21 mouse cellular contexts compared by ENCODE assay signal in genomic region chr13:72445336-72445735, GRCm38 (mm10).
"Had no signal": no experiment of that assay in that cellular context is flagged by ENCODE, and none has a peak within 500 bp of the region (broad histone marks: within the 10 kb centered on the region; RNA-seq: fewer than 3 reads in every experiment).

No protein-coding gene starts in this region.

- DNase-seq: forebrain, postnatal 0 days; gastrocnemius, postnatal 14 days; gastrocnemius, postnatal 36 days; heart, adult 18-20 months; heart, postnatal 14 days; heart, postnatal 36 days; kidney, postnatal 14 days; layer of hippocampus, adult 9-11 months; layer of hippocampus, postnatal 36 days; left cerebral cortex, postnatal 4 days had no signal

- H3K4me3 ChIP-seq: heart, embryonic 13.5 days; heart, embryonic 15.5 days; hindbrain, embryonic 13.5 days; hindbrain, embryonic 15.5 days; kidney, embryonic 15.5 days; limb, embryonic 13.5 days; limb, embryonic 15.5 days; liver, embryonic 12.5 days had no signal

- H3K4me1 ChIP-seq: heart, embryonic 13.5 days; heart, embryonic 15.5 days; hindbrain, embryonic 13.5 days; hindbrain, embryonic 15.5 days; kidney, embryonic 15.5 days; limb, embryonic 13.5 days; limb, embryonic 15.5 days; liver, embryonic 12.5 days had no signal

- H3K9me3 ChIP-seq: heart, embryonic 13.5 days; heart, embryonic 15.5 days; hindbrain, embryonic 13.5 days; hindbrain, embryonic 15.5 days; kidney, embryonic 15.5 days; limb, embryonic 13.5 days; limb, embryonic 15.5 days; liver, embryonic 12.5 days had no signal

- H3K27ac ChIP-seq: heart, embryonic 13.5 days; heart, embryonic 15.5 days; hindbrain, embryonic 13.5 days; hindbrain, embryonic 15.5 days; hindbrain, postnatal 0 days; kidney, embryonic 15.5 days; kidney, postnatal 0 days; limb, embryonic 13.5 days; limb, embryonic 15.5 days; liver, embryonic 12.5 days; liver, embryonic 14.5 days had no signal

- H3K36me3 ChIP-seq: heart, embryonic 13.5 days; heart, embryonic 15.5 days; hindbrain, embryonic 13.5 days; hindbrain, embryonic 15.5 days; kidney, embryonic 15.5 days; limb, embryonic 13.5 days; limb, embryonic 15.5 days; liver, embryonic 12.5 days had no signal

- H3K27me3 ChIP-seq: heart, embryonic 13.5 days; heart, embryonic 15.5 days; hindbrain, embryonic 13.5 days; hindbrain, embryonic 15.5 days; kidney, embryonic 15.5 days; limb, embryonic 15.5 days; liver, embryonic 12.5 days had no signal
